Mouse (Mus musculus) retina, postnatal 1 day (tissue): ENCODE results near the gene Cbx1.
A peak's percentile ranks its signal among the peaks of the same experiment; 100 is the strongest.

Experiments
- DNase-seq: peaks from one replicate; pipeline ENCODE4 v3.0.0-alpha.2; 2012

Gene Cbx1

GRCm38 (mm10) chr11:96788871-96789795 is at the start of gene Cbx1:
Gene Cbx1 (plus strand): TSS chr11:96789127.
- peak; percentile 95 for DNase-seq

- no peak for DNase-seq
Observed at GRCm38 (mm10) chr11:96740796-96741195, 48.1 kb upstream of the Cbx1 start.

GRCm38 (mm10) chr11:96741995-96742394 is 46.9 kb upstream of the Cbx1 start:
- DNase-seq, result peak; percentile 86

GRCm38 (mm10) chr11:96743000-96743399 is 45.9 kb upstream of the Cbx1 start:
- DNase-seq, result no peak

GRCm38 (mm10) chr11:96743891-96744290 is 45.0 kb upstream of the Cbx1 start:
- no peak for DNase-seq

- no peak for DNase-seq
Observed at GRCm38 (mm10) chr11:96746648-96747047, 42.3 kb upstream of the Cbx1 start.

- DNase-seq, result no peak
Observed at GRCm38 (mm10) chr11:96747555-96747954, 41.4 kb upstream of the Cbx1 start.

- no peak for DNase-seq
Observed at GRCm38 (mm10) chr11:96755298-96755697, 33.6 kb upstream of the Cbx1 start.

GRCm38 (mm10) chr11:96757421-96757820 is 31.5 kb upstream of the Cbx1 start:
- DNase-seq, result no peak

GRCm38 (mm10) chr11:96758402-96758801 is 30.5 kb upstream of the Cbx1 start:
- DNase-seq, result no peak

- DNase-seq, result peak; percentile 79
Observed at GRCm38 (mm10) chr11:96760042-96760441, 28.9 kb upstream of the Cbx1 start.

- DNase-seq, result no peak
Observed at GRCm38 (mm10) chr11:96761984-96762383, 26.9 kb upstream of the Cbx1 start.

GRCm38 (mm10) chr11:96762742-96763470 is 26.0 kb upstream of the Cbx1 start:
- DNase-seq, result no peak

- no peak for DNase-seq
Observed at GRCm38 (mm10) chr11:96764511-96765350, 24.2 kb upstream of the Cbx1 start.

- no peak for DNase-seq
Observed at GRCm38 (mm10) chr11:96765645-96766044, 23.3 kb upstream of the Cbx1 start.

GRCm38 (mm10) chr11:96766555-96766954 is 22.4 kb upstream of the Cbx1 start:
- no peak for DNase-seq

- peak; percentile 53 for DNase-seq
Observed at GRCm38 (mm10) chr11:96767096-96767495, 21.8 kb upstream of the Cbx1 start.

- no peak for DNase-seq
Observed at GRCm38 (mm10) chr11:96768240-96768639, 20.7 kb upstream of the Cbx1 start.

- no peak for DNase-seq
Observed at GRCm38 (mm10) chr11:96771274-96771975, 17.5 kb upstream of the Cbx1 start.

GRCm38 (mm10) chr11:96772413-96772812 is 16.5 kb upstream of the Cbx1 start:
- no peak for DNase-seq

- no peak for DNase-seq
Observed at GRCm38 (mm10) chr11:96774536-96774935, 14.4 kb upstream of the Cbx1 start.

- DNase-seq, result no peak
Observed at GRCm38 (mm10) chr11:96775063-96775462, 13.9 kb upstream of the Cbx1 start.
